Mouse (Mus musculus): ENCODE results near the gene Cd47. TPM values are rescaled to one million over a fixed set of nuclear protein-coding genes. Genes with fewer than 3 reads are reported as not detected.

Gene Cd47
- total RNA-seq, 2 experiments from 2014 or later = 213 to 435 TPM

- peak; percentile 83 for ATAC-seq (replicated peaks; ENCODE audit: poor library complexity)
Measured at GRCm38 (mm10) chr16:49943726-49944125, 143.4 kb downstream of the Cd47 start.

- no peak for ATAC-seq (replicated peaks; ENCODE audit: poor library complexity)
Measured at GRCm38 (mm10) chr16:49945084-49945483, 144.8 kb downstream of the Cd47 start.

- no peak for ATAC-seq (replicated peaks; ENCODE audit: poor library complexity)
Measured at GRCm38 (mm10) chr16:49947049-49947448, 146.7 kb downstream of the Cd47 start.

- no peak for ATAC-seq (replicated peaks; ENCODE audit: poor library complexity)
Measured at GRCm38 (mm10) chr16:49947610-49948009, 147.3 kb downstream of the Cd47 start.

- ATAC-seq (replicated peaks; ENCODE audit: poor library complexity) = no peak
Measured at GRCm38 (mm10) chr16:49948287-49948686, 148.0 kb downstream of the Cd47 start.

- ATAC-seq (replicated peaks; ENCODE audit: poor library complexity) = no peak
Measured at GRCm38 (mm10) chr16:49949261-49949660, 148.9 kb downstream of the Cd47 start.

GRCm38 (mm10) chr16:49950340-49950739 is 150.0 kb downstream of the Cd47 start:
- no peak for ATAC-seq (replicated peaks; ENCODE audit: poor library complexity)

GRCm38 (mm10) chr16:49951288-49951691 is 151.0 kb downstream of the Cd47 start:
- no peak for ATAC-seq (replicated peaks; ENCODE audit: poor library complexity)

GRCm38 (mm10) chr16:49951925-49952523 is 151.7 kb downstream of the Cd47 start:
- ATAC-seq (replicated peaks; ENCODE audit: poor library complexity) = peak; percentile 68

GRCm38 (mm10) chr16:49953817-49954216 is 153.5 kb downstream of the Cd47 start:
- ATAC-seq (replicated peaks; ENCODE audit: poor library complexity) = peak; percentile 66

- no peak for ATAC-seq (replicated peaks; ENCODE audit: poor library complexity)
Measured at GRCm38 (mm10) chr16:49954909-49955308, 154.6 kb downstream of the Cd47 start.

GRCm38 (mm10) chr16:49955325-49955724 is 155.0 kb downstream of the Cd47 start:
- no peak for ATAC-seq (replicated peaks; ENCODE audit: poor library complexity)

- no peak for ATAC-seq (replicated peaks; ENCODE audit: poor library complexity)
Measured at GRCm38 (mm10) chr16:49955952-49956351, 155.6 kb downstream of the Cd47 start.

- peak; percentile 50 for ATAC-seq (replicated peaks; ENCODE audit: poor library complexity)
Measured at GRCm38 (mm10) chr16:49956531-49957302, 156.4 kb downstream of the Cd47 start.

- no peak for ATAC-seq (replicated peaks; ENCODE audit: poor library complexity)
Measured at GRCm38 (mm10) chr16:49958900-49959436, 158.6 kb downstream of the Cd47 start.

- peak; percentile 49 for ATAC-seq (replicated peaks; ENCODE audit: poor library complexity)
Measured at GRCm38 (mm10) chr16:49962305-49962704, 162.0 kb downstream of the Cd47 start.

- ATAC-seq (replicated peaks; ENCODE audit: poor library complexity) = peak; percentile 40
Measured at GRCm38 (mm10) chr16:49964321-49964986, 164.1 kb downstream of the Cd47 start.

All from megakaryocyte progenitor cell, adult 5-6 weeks (primary cell).